Mouse (Mus musculus) bone marrow, adult 2 months (tissue): ENCODE results near the gene Crtc3. TPM values are rescaled to one million over a fixed set of nuclear protein-coding genes. Genes with fewer than 3 reads are reported as not detected.
A peak's percentile ranks its signal among the peaks of the same experiment; 100 is the strongest.

ENCODE experiments used
- H3K27ac ChIP-seq: fragments of 200-500 bp; 2 replicates; pipeline ENCODE4 v1.5.1; 2012; ENCODE audit warnings: low read depth, mild to moderate bottlenecking, control low read depth, inconsistent platforms, low read length; ENCODE audit not compliant: control insufficient read depth, poor library complexity, insufficient read depth
- H3K4me1 ChIP-seq: fragments of 200-500 bp; 2 replicates; pipeline ENCODE4 v1.6.1; 2011; ENCODE audit warnings: low read length; ENCODE audit not compliant: control insufficient read depth, insufficient read depth
- H3K4me3 ChIP-seq: fragments of 200-500 bp; replicated peaks from 2 replicates; pipeline ENCODE3; 2011; ENCODE audit warnings: mild to moderate bottlenecking, low read depth, low read length, control low read depth; ENCODE audit not compliant: control insufficient read depth
- CTCF ChIP-seq: fragments of 200-500 bp; IDR thresholded peaks from 2 replicates; pipeline ENCODE4 v1.5.1; 2011; ENCODE audit warnings: low read length, control low read depth; ENCODE audit not compliant: control insufficient read depth, insufficient read depth
- POLR2A ChIP-seq: fragments of 200-500 bp; IDR thresholded peaks from 2 replicates; pipeline ENCODE4 v1.6.1; 2011; ENCODE audit warnings: low read depth, mild to moderate bottlenecking, control low read depth, low read length, borderline replicate concordance; ENCODE audit not compliant: control insufficient read depth
- WGBS: fragments of 180-500 bp; shearing (Covaris S2); methylation state at CpG from one replicate; pipeline ENCODE4 v1.1.7; 2018; 5-methylcytosine and 5-hydroxymethylcytosine counted together
- polyA plus RNA-seq: library from polyadenylated mRNA; stranded (reverse); fragments of >200 nt; gene quantifications from 2 replicates; pipeline ENCODE4 v1.2.4, GENCODE M21; 2011; ENCODE audit warnings: low replicate concordance; ENCODE audit not compliant: missing spikeins, insufficient read depth, insufficient read length

Crtc3 gene
- polyA plus RNA-seq, 1 experiment, result 5.7 TPM

GRCm38 (mm10) chr7:80670889-80671288 is 17.8 kb downstream of the Crtc3 start:
- Histone ChIP-seq H3K4me1 (no peaks in the 10 kb centered on the region; the same call in 1 of the 2 replicates), H3K4me3 (no peak overlapping the region), H3K27ac (no peak overlapping the region)
- 92% methylated on average over 6 of the region's 6 CpGs for WGBS
- TF ChIP-seq POLR2A (no peak), CTCF (no peak)

- 20% methylated on average over 11 of the region's 11 CpGs for WGBS
- H3K27ac ChIP-seq, result no peak overlapping the region; the same call in 1 of the 2 replicates
- H3K4me1 ChIP-seq, result no peaks in the 10 kb centered on the region; the same call in 1 of the 2 replicates
- H3K4me3 ChIP-seq, result no peak overlapping the region
- TF ChIP-seq CTCF, result no peak
- TF ChIP-seq POLR2A, result no peak
Observed at GRCm38 (mm10) chr7:80667190-80667589, 21.5 kb downstream of the Crtc3 start.

GRCm38 (mm10) chr7:80666198-80666915 is 22.3 kb downstream of the Crtc3 start:
- WGBS, result 47% methylated on average over 10 of the region's 10 CpGs
- Histone ChIP-seq H3K27ac (no peak overlapping the region), H3K4me1 (no peaks in the 10 kb centered on the region; the same call in 1 of the 2 replicates), H3K4me3 (no peak overlapping the region)
- TF ChIP-seq CTCF, result no peak
- no peak for TF ChIP-seq POLR2A

DNA sequence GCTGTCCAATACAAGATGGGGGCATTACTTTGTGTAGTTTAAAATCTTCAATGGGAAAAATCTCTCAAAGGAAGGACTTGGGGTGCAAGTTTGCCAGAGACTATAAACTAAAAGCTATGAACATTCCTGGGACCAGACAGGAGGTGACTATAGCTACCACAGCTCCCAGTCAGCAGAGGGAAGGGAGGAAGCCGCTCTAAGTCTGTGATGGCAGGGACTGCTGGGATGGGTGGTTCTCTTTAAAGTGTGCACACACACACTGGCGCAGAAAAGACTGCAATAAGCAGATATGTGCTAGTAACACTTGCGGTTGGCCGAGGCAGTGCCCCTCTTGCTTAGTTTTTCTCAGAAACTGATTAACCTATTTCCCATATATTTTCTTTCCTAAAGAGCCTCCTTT is 27.6 kb downstream of the Crtc3 start:
- Histone ChIP-seq H3K4me3 (no peak overlapping the region), H3K4me1 (peaks cover 2% of the 10 kb centered on the region; the same call in 1 of the 2 replicates), H3K27ac (no peak overlapping the region)
- WGBS, result 67% methylated on average over 4 of the region's 4 CpGs
- TF ChIP-seq CTCF, result no peak
- TF ChIP-seq POLR2A, result no peak

- WGBS, result 78% methylated on average over 4 of the region's 4 CpGs
- no peak for TF ChIP-seq CTCF
- no peak for TF ChIP-seq POLR2A
- Histone ChIP-seq H3K4me1 (peaks cover 4% of the 10 kb centered on the region), H3K4me3 (no peak overlapping the region), H3K27ac (no peak overlapping the region)
Observed at GRCm38 (mm10) chr7:80660619-80661018, 28.1 kb downstream of the Crtc3 start.

- Histone ChIP-seq H3K4me3 (no peak overlapping the region), H3K4me1 (peaks cover 11% of the 10 kb centered on the region), H3K27ac (no peak overlapping the region)
- WGBS, result 60% methylated on average over 8 of the region's 8 CpGs
- TF ChIP-seq POLR2A, result no peak
- TF ChIP-seq CTCF, result no peak
Observed at GRCm38 (mm10) chr7:80657896-80658295, 30.8 kb downstream of the Crtc3 start.

DNA sequence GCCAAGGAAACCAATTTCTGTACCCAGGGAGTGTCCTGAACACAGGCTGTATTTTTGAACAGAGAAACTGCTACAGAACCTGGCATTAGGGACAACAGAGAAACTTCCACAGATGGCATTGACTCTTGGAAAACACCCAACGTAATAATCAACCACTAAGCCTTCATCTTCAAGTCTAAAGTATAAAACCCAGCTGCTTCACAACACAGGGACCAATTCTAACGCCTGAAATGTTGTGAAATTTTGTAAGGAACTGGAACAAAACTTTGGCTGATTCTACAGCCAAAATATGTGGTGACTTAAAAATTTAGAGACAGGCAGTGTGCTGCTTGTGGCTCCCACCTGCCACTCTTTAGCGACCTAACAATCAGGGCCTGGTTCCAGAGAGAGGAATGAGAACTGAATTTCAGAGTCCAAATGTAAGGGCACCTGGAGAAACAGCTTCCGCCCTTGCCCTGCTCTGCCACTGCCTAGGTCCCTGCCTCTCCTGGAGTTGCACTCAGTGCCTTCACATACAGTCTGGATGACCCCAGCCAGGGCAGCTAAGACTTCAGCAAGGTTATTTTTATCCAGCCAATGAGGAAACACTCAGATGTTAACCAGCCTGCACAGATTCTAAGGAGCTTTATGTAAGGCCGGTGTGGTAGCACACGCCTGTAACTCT is 33.2 kb downstream of the Crtc3 start:
- peaks cover 11% of the 10 kb centered on the region for H3K4me1 ChIP-seq

GRCm38 (mm10) chr7:80654926-80655325 is 33.8 kb downstream of the Crtc3 start:
- H3K27ac ChIP-seq, result no peak overlapping the region
- WGBS, result 78% methylated on average over 5 of the region's 5 CpGs
- peaks cover 11% of the 10 kb centered on the region for H3K4me1 ChIP-seq

More for the DNA sequence above, 33.2 kb downstream of the Crtc3 start:
- 58% methylated on average over 6 of the region's 6 CpGs for WGBS
- Histone ChIP-seq H3K27ac (0 out of 2 replicates have a peak overlapping the region, but pooled peaks have one; percentile 4), H3K4me3 (no peak overlapping the region)
- TF ChIP-seq CTCF, result no peak
- no peak for TF ChIP-seq POLR2A

More at GRCm38 (mm10) chr7:80654926-80655325, 33.8 kb downstream of the Crtc3 start:
- H3K4me3 ChIP-seq, result no peak overlapping the region
- no peak for TF ChIP-seq POLR2A
- TF ChIP-seq CTCF, result no peak
